Mouse (Mus musculus) heart, embryonic 15.5 days (tissue): ENCODE data around the gene Trappc4. TPM values are rescaled to one million over a fixed set of nuclear protein-coding genes. Genes with fewer than 3 reads are reported as not detected.
"Not testable (repeated sequence)": the region's sequence is repeated elsewhere in the genome, so short reads cannot be mapped to it uniquely, and the experiment has no call there.

Experiments used
- ATAC-seq: fragments of 200-750 bp; cut with Nextera tagmentation; replicated peaks from 2 replicates; pipeline ENCODE4 v1.8.0; 2017; ENCODE audit warnings: low read depth, moderate TSS enrichment; ENCODE audit not compliant: insufficient number of reproducible peaks, insufficient read depth, low FRiP score
- H3K27ac ChIP-seq: fragments of 300-500 bp; sonication (generic); 2 replicates; pipeline ENCODE4 v1.5.1; 2015; ENCODE audit warnings: mild to moderate bottlenecking, inconsistent platforms
- H3K27me3 ChIP-seq: fragments of 300-500 bp; sonication (generic); 2 replicates; pipeline ENCODE4 v1.6.1; 2015; ENCODE audit warnings: inconsistent platforms
- H3K36me3 ChIP-seq: fragments of 300-500 bp; sonication (generic); 2 replicates; pipeline ENCODE4 v1.6.1; 2015; ENCODE audit warnings: mild to moderate bottlenecking, inconsistent platforms
- H3K4me1 ChIP-seq: fragments of 300-500 bp; sonication (generic); replicated peaks from 2 replicates; pipeline ENCODE4 v1.6.1; 2015; ENCODE audit warnings: inconsistent platforms
- H3K4me2 ChIP-seq: fragments of 300-500 bp; sonication (generic); 2 replicates; pipeline ENCODE4 v1.6.1; 2015; ENCODE audit warnings: inconsistent platforms, mild to moderate bottlenecking, moderate library complexity
- H3K4me3 ChIP-seq: fragments of 300-500 bp; sonication (generic); 2 replicates; pipeline ENCODE4 v1.5.1; 2015; ENCODE audit warnings: mild to moderate bottlenecking, inconsistent platforms
- H3K9ac ChIP-seq: fragments of 300-500 bp; sonication (generic); 2 replicates; pipeline ENCODE4 v1.6.1; 2015; ENCODE audit warnings: mild to moderate bottlenecking, inconsistent platforms
- H3K9me3 ChIP-seq: fragments of 300-500 bp; sonication (generic); replicated peaks from 2 replicates; pipeline ENCODE4 v1.6.1; 2016; ENCODE audit warnings: inconsistent platforms
- WGBS: fragments of 180-500 bp; shearing (Covaris S2); methylation state at CpG from one replicate; pipeline ENCODE4 v1.1.7; 2015; ENCODE audit warnings: mixed read lengths; 5-methylcytosine and 5-hydroxymethylcytosine counted together
- polyA plus RNA-seq: library from polyadenylated mRNA; unstranded; fragments of >200 nt; fragmentation: Nextera tagmentation; extraction: Ambion mirVana; gene quantifications from 2 replicates; pipeline ENCODE4 v1.2.1, GENCODE M21; 2015

The Trappc4 gene
- polyA plus RNA-seq, 1 experiment from 2014 or later: 78.6 TPM

GRCm38 (mm10) chr9:44379054-44379834, 28.2 kb downstream of the Trappc4 start, which contains the start of gene Hyou1:
Gene Hyou1 (plus strand): TSS chr9:44379490.
- no peaks in the 10 kb centered on the region for H3K9me3 ChIP-seq
- H3K27ac ChIP-seq: peak within 1 kb of the TSS; percentile 78
- peak within 1 kb of the TSS; percentile 71 for H3K4me3 ChIP-seq
- peak; percentile 98 for ATAC-seq
- H3K4me1 ChIP-seq: peaks cover 15% of the 10 kb centered on the region
- peak within 1 kb of the TSS; percentile 91 for H3K4me2 ChIP-seq
- peak within 1 kb of the TSS; percentile 84 for H3K9ac ChIP-seq
- no peaks in the 10 kb centered on the region for H3K27me3 ChIP-seq
- peaks cover 35% of the 10 kb centered on the region for H3K36me3 ChIP-seq
- under 1% methylated on average over 83 of the region's 83 CpGs for WGBS

GRCm38 (mm10) chr9:44378153-44378730, 29.2 kb downstream of the Trappc4 start:
- 0 out of 2 replicates have a peak overlapping the region, but pooled peaks have one; percentile 60 for H3K9ac ChIP-seq
- peaks cover 25% of the 10 kb centered on the region for H3K36me3 ChIP-seq
- no peak for ATAC-seq
- no peak overlapping the region; the same call in 1 of the 2 replicates for H3K27ac ChIP-seq
- H3K4me2 ChIP-seq: peak overlapping the region; percentile 91
- H3K4me3 ChIP-seq: peak overlapping the region; percentile 71
- H3K4me1 ChIP-seq: peaks cover 15% of the 10 kb centered on the region
- no peaks in the 10 kb centered on the region for H3K9me3 ChIP-seq
- WGBS: 75% methylated on average over 5 of the region's 5 CpGs
- no peaks in the 10 kb centered on the region for H3K27me3 ChIP-seq

GRCm38 (mm10) chr9:44377335-44377734, 30.1 kb downstream of the Trappc4 start:
- Histone ChIP-seq H3K36me3 (peaks cover 16% of the 10 kb centered on the region), H3K4me1 (peaks cover 15% of the 10 kb centered on the region)
- not testable (repeated sequence) for H3K4me3 ChIP-seq, H3K27ac ChIP-seq, H3K4me2 ChIP-seq, H3K27me3 ChIP-seq, H3K9ac ChIP-seq, H3K9me3 ChIP-seq, ATAC-seq
- 73% methylated on average over 2 of the region's 2 CpGs for WGBS

GRCm38 (mm10) chr9:44376141-44376540, 31.3 kb downstream of the Trappc4 start:
- no peak overlapping the region for H3K4me3 ChIP-seq
- no peak overlapping the region for H3K27ac ChIP-seq
- 78% methylated on average over 6 of the region's 6 CpGs for WGBS
- H3K4me1 ChIP-seq: peaks cover 15% of the 10 kb centered on the region
- H3K27me3 ChIP-seq: no peaks in the 10 kb centered on the region
- peaks cover 4% of the 10 kb centered on the region for H3K36me3 ChIP-seq
- no peak for ATAC-seq
- no peak overlapping the region for H3K9ac ChIP-seq
- H3K4me2 ChIP-seq: no peak overlapping the region
- H3K9me3 ChIP-seq: no peaks in the 10 kb centered on the region

- Histone ChIP-seq H3K4me3 (no peak overlapping the region), H3K9me3 (no peaks in the 10 kb centered on the region), H3K4me2 (no peak overlapping the region), H3K9ac (no peak overlapping the region), H3K36me3 (no peaks in the 10 kb centered on the region), H3K4me1 (peaks cover 2% of the 10 kb centered on the region; the same call in 1 of the 2 replicates), H3K27ac (no peak overlapping the region), H3K27me3 (no peaks in the 10 kb centered on the region)
- no peak for ATAC-seq
Observed at GRCm38 (mm10) chr9:44373386-44373785, 34.0 kb downstream of the Trappc4 start.

GRCm38 (mm10) chr9:44364480-44364879, 42.9 kb downstream of the Trappc4 start:
- H3K27me3 ChIP-seq: no peaks in the 10 kb centered on the region
- H3K27ac ChIP-seq: no peak overlapping the region
- no peak overlapping the region for H3K9ac ChIP-seq
- WGBS: 65% methylated on average over 3 of the region's 3 CpGs
- H3K4me1 ChIP-seq: peaks cover 7% of the 10 kb centered on the region
- H3K4me2 ChIP-seq: no peak overlapping the region
- no peak for ATAC-seq
- H3K36me3 ChIP-seq: peaks cover 3% of the 10 kb centered on the region; the same call in 1 of the 2 replicates
- H3K9me3 ChIP-seq: no peaks in the 10 kb centered on the region
- H3K4me3 ChIP-seq: no peak overlapping the region

GRCm38 (mm10) chr9:44361931-44362330, 45.5 kb downstream of the Trappc4 start:
- not testable (repeated sequence) for H3K4me1 ChIP-seq, H3K27me3 ChIP-seq, ATAC-seq, H3K9me3 ChIP-seq
- Histone ChIP-seq H3K36me3 (peaks cover 23% of the 10 kb centered on the region), H3K9ac (peak overlapping the region; percentile 72), H3K4me2 (peak overlapping the region; percentile 74), H3K27ac (peak overlapping the region; percentile 83), H3K4me3 (peak overlapping the region; percentile 73)
- WGBS: 36% methylated on average over 4 of the region's 4 CpGs

- Histone ChIP-seq H3K9me3 (no peaks in the 10 kb centered on the region), H3K4me3 (peak within 1 kb of the TSS; percentile 73), H3K27me3 (no peaks in the 10 kb centered on the region), H3K4me2 (peak within 1 kb of the TSS; percentile 74), H3K4me1 (peaks cover 7% of the 10 kb centered on the region), H3K27ac (peak within 1 kb of the TSS; percentile 83), H3K9ac (peak within 1 kb of the TSS; percentile 72), H3K36me3 (peaks cover 29% of the 10 kb centered on the region)
- peak; percentile 94 for ATAC-seq
- under 1% methylated on average over 44 of the region's 44 CpGs for WGBS
Observed at GRCm38 (mm10) chr9:44361190-44361917, 46.0 kb downstream of the Trappc4 start, which contains the start of gene Vps11. Gene Vps11 (minus strand): TSS chr9:44361670.

- WGBS: 72% methylated on average over 4 of the region's 4 CpGs
- H3K9me3 ChIP-seq: no peaks in the 10 kb centered on the region
- no peak overlapping the region for H3K27ac ChIP-seq
- no peaks in the 10 kb centered on the region for H3K27me3 ChIP-seq
- no peak overlapping the region for H3K4me3 ChIP-seq
- peaks cover 7% of the 10 kb centered on the region for H3K4me1 ChIP-seq
- no peak for ATAC-seq
- no peak overlapping the region for H3K9ac ChIP-seq
- no peak overlapping the region for H3K4me2 ChIP-seq
- peaks cover 68% of the 10 kb centered on the region for H3K36me3 ChIP-seq
Observed at GRCm38 (mm10) chr9:44357207-44357606, 50.2 kb downstream of the Trappc4 start.
